Mouse (Mus musculus): ENCODE results near the gene AW822073. TPM values are rescaled to one million over a fixed set of nuclear protein-coding genes. Genes with fewer than 3 reads are reported as not detected.

Gene AW822073
- polyA plus RNA-seq, 1 experiment from 2014 or later: not detected

- H3K4me1 ChIP-seq (replicated peaks; ENCODE audit: control insufficient read depth, insufficient read depth, low read length): no peaks in the 10 kb centered on the region
- no peaks in the 10 kb centered on the region; the same call in 1 of the 2 replicates for H3K9me3 ChIP-seq (ENCODE audit: control insufficient read depth, low read length)
- no peak overlapping the region for H3K4me2 ChIP-seq (replicated peaks)
- H3K27me3 ChIP-seq (ENCODE audit: control insufficient read depth, insufficient read depth, low read length): no peaks in the 10 kb centered on the region
- no peaks in the 10 kb centered on the region for H3K36me3 ChIP-seq (replicated peaks; ENCODE audit: control insufficient read depth, insufficient read depth)
- no peak overlapping the region for H3K9ac ChIP-seq
- H3K27ac ChIP-seq: no peak overlapping the region
- WGBS: 92% methylated on average over 2 of the region's 2 CpGs
- DNase-seq (ENCODE audit: low spot score) (no peak), ATAC-seq (ENCODE audit: low FRiP score) (no peak)
- H3K4me3 ChIP-seq (replicated peaks; ENCODE audit: low read length): no peak overlapping the region
Observed at GRCm38 (mm10) chr10:58211213-58211612, 13.5 kb downstream of the AW822073 start.

- no peak for ATAC-seq (ENCODE audit: low FRiP score)
- no peak for DNase-seq (ENCODE audit: low spot score)
- Histone ChIP-seq H3K4me2 (replicated peaks) (no peak overlapping the region), H3K4me1 (replicated peaks; ENCODE audit: control insufficient read depth, insufficient read depth, low read length) (no peaks in the 10 kb centered on the region), H3K36me3 (replicated peaks; ENCODE audit: control insufficient read depth, insufficient read depth) (no peaks in the 10 kb centered on the region), H3K9me3 (ENCODE audit: control insufficient read depth, low read length) (no peaks in the 10 kb centered on the region; the same call in 1 of the 2 replicates), H3K27ac (no peak overlapping the region), H3K27me3 (ENCODE audit: control insufficient read depth, insufficient read depth, low read length) (no peaks in the 10 kb centered on the region), H3K4me3 (replicated peaks; ENCODE audit: low read length) (no peak overlapping the region), H3K9ac (no peak overlapping the region)
- 64% methylated on average over 1 of the region's 1 CpGs for WGBS
Observed at GRCm38 (mm10) chr10:58210514-58210913, 14.2 kb downstream of the AW822073 start.

GRCm38 (mm10) chr10:58209710-58210467 lies 14.8 kb downstream of the AW822073 start:
- Histone ChIP-seq H3K4me1 (replicated peaks; ENCODE audit: control insufficient read depth, insufficient read depth, low read length) (no peaks in the 10 kb centered on the region), H3K27ac (no peak overlapping the region), H3K9me3 (ENCODE audit: control insufficient read depth, low read length) (no peaks in the 10 kb centered on the region; the same call in 1 of the 2 replicates), H3K9ac (no peak overlapping the region), H3K36me3 (replicated peaks; ENCODE audit: control insufficient read depth, insufficient read depth) (no peaks in the 10 kb centered on the region), H3K4me3 (replicated peaks; ENCODE audit: low read length) (no peak overlapping the region), H3K27me3 (ENCODE audit: control insufficient read depth, insufficient read depth, low read length) (no peaks in the 10 kb centered on the region), H3K4me2 (replicated peaks) (no peak overlapping the region)
- DNase-seq (ENCODE audit: low spot score) (no peak), ATAC-seq (ENCODE audit: low FRiP score) (no peak)
- WGBS: 70% methylated on average over 2 of the region's 2 CpGs

- Histone ChIP-seq H3K4me3 (replicated peaks; ENCODE audit: low read length) (no peak overlapping the region), H3K27ac (no peak overlapping the region), H3K36me3 (replicated peaks; ENCODE audit: control insufficient read depth, insufficient read depth) (no peaks in the 10 kb centered on the region), H3K4me2 (replicated peaks) (no peak overlapping the region), H3K27me3 (ENCODE audit: control insufficient read depth, insufficient read depth, low read length) (no peaks in the 10 kb centered on the region), H3K9ac (no peak overlapping the region), H3K9me3 (ENCODE audit: control insufficient read depth, low read length) (no peaks in the 10 kb centered on the region; the same call in 1 of the 2 replicates), H3K4me1 (replicated peaks; ENCODE audit: control insufficient read depth, insufficient read depth, low read length) (no peaks in the 10 kb centered on the region)
- no peak for DNase-seq (ENCODE audit: low spot score)
- WGBS: 89% methylated on average over 4 of the region's 4 CpGs
- no peak for ATAC-seq (ENCODE audit: low FRiP score)
Observed at GRCm38 (mm10) chr10:58206639-58207404, 17.9 kb downstream of the AW822073 start.

- H3K4me3 ChIP-seq (replicated peaks; ENCODE audit: low read length): no peak overlapping the region
- DNase-seq (ENCODE audit: low spot score): no peak
- no peak overlapping the region for H3K9ac ChIP-seq
- H3K4me1 ChIP-seq (replicated peaks; ENCODE audit: control insufficient read depth, insufficient read depth, low read length): no peaks in the 10 kb centered on the region
- H3K4me2 ChIP-seq (replicated peaks): no peak overlapping the region
- peak; percentile 48; the same call in 1 of the 2 replicates for ATAC-seq (ENCODE audit: low FRiP score)
- no peak overlapping the region for H3K27ac ChIP-seq
- 51% methylated on average over 1 of the region's 1 CpGs for WGBS
- no peaks in the 10 kb centered on the region; the same call in 1 of the 2 replicates for H3K9me3 ChIP-seq (ENCODE audit: control insufficient read depth, low read length)
- no peaks in the 10 kb centered on the region for H3K27me3 ChIP-seq (ENCODE audit: control insufficient read depth, insufficient read depth, low read length)
- no peaks in the 10 kb centered on the region for H3K36me3 ChIP-seq (replicated peaks; ENCODE audit: control insufficient read depth, insufficient read depth)
Observed at GRCm38 (mm10) chr10:58205986-58206385, 18.7 kb downstream of the AW822073 start.

Other genes starting within 250 kb of the AW822073 start
- not detected in 2 replicates for gene Duxf3, start 7.7 kb upstream of the AW822073 start, polyA plus RNA-seq (2014; fragmentation: Nextera tagmentation; extraction: Ambion mirVana)
- not detected in 2 replicates for gene Gm4981, start 11.8 kb upstream of the AW822073 start, polyA plus RNA-seq (2014; fragmentation: Nextera tagmentation; extraction: Ambion mirVana)
- 68.6 and 78.4 TPM in 2 replicates for gene Gcc2, start 30.6 kb upstream of the AW822073 start, polyA plus RNA-seq (2014; fragmentation: Nextera tagmentation; extraction: Ambion mirVana)
- 57.2 and 59.8 TPM in 2 replicates for gene Lims1, start 98.5 kb upstream of the AW822073 start, polyA plus RNA-seq (2014; fragmentation: Nextera tagmentation; extraction: Ambion mirVana)
- gene Ranbp2, start 222.0 kb upstream of the AW822073 start, polyA plus RNA-seq (2014; fragmentation: Nextera tagmentation; extraction: Ambion mirVana): 23.6 and 27.0 TPM in 2 replicates